Mouse (Mus musculus) heart, adult 2 months (tissue): ENCODE results near the gene Rps27. TPM values are rescaled to one million over a fixed set of nuclear protein-coding genes. Genes with fewer than 3 reads are reported as not detected.

Experiments used
- DNase-seq, 2 experiments: peaks; one replicate each; pipeline ENCODE4 v3.0.0; 2021
- H3K27ac ChIP-seq: fragments of 200-600 bp; 2 replicates; pipeline ENCODE4 v1.8.1; 2022
- H3K27me3 ChIP-seq: fragments of 200-500 bp; 2 replicates; pipeline ENCODE4 v1.6.1; 2012; ENCODE audit warnings: mild to moderate bottlenecking, low read length, inconsistent platforms, mixed read lengths; ENCODE audit not compliant: control insufficient read depth, insufficient read depth
- H3K36me3 ChIP-seq: fragments of 200-500 bp; 2 replicates; pipeline ENCODE4 v1.6.1; 2012; ENCODE audit warnings: low read length, inconsistent platforms; ENCODE audit not compliant: control insufficient read depth, insufficient read depth
- H3K4me1 ChIP-seq: fragments of 200-500 bp; 2 replicates; pipeline ENCODE4 v1.6.1; 2011; ENCODE audit warnings: low read length; ENCODE audit not compliant: control insufficient read depth, insufficient read depth
- H3K4me3 ChIP-seq: fragments of 200-600 bp; 2 replicates; pipeline ENCODE4 v1.8.1; 2022
- H3K79me2 ChIP-seq: fragments of 200-500 bp; replicated peaks from 2 replicates; pipeline ENCODE4 v1.6.1; 2012; ENCODE audit warnings: mild to moderate bottlenecking, inconsistent platforms, low read length, moderate library complexity, mixed read lengths; ENCODE audit not compliant: control insufficient read depth, insufficient read depth
- H3K9ac ChIP-seq: fragments of 200-500 bp; 2 replicates; pipeline ENCODE4 v1.6.1; 2012; ENCODE audit warnings: low read depth, mild to moderate bottlenecking, control low read depth, inconsistent platforms, low read length, mixed read lengths
- CTCF ChIP-seq: fragments of 200-600 bp; IDR thresholded peaks from 2 replicates; pipeline ENCODE4 v1.8.1; 2022; ENCODE audit warnings: antibody characterized with exemption, mild to moderate bottlenecking, moderate library complexity
- EP300 ChIP-seq: fragments of 200-500 bp; IDR thresholded peaks from 2 replicates; pipeline ENCODE4 v1.6.1; 2011; ENCODE audit warnings: low read depth, low read length, control low read depth; ENCODE audit not compliant: insufficient read depth
- POLR2A ChIP-seq: fragments of 200-500 bp; IDR thresholded peaks from 2 replicates; pipeline ENCODE4 v1.6.1; 2011; ENCODE audit warnings: mild to moderate bottlenecking, low read depth, low read length, control low read depth; ENCODE audit not compliant: insufficient read depth
- WGBS: fragments of 180-500 bp; shearing (Covaris S2); methylation state at CpG from one replicate; pipeline ENCODE4 v1.1.7; 2018; 5-methylcytosine and 5-hydroxymethylcytosine counted together
- intact Hi-C: fragments of 180-260 bp; cut with DNase I; formaldehyde crosslinking; loops from one replicate; pipeline ENCODE4 v1.15.1; 2025
- polyA plus RNA-seq: library from polyadenylated mRNA; depleted of rRNA; stranded (reverse); fragments of >200 nt; gene quantifications from 2 replicates; pipeline ENCODE4 v1.2.3, GENCODE M21; 2012
- total RNA-seq, 2 experiments: library from RNA; stranded (reverse); gene quantifications; 2 replicates each; pipeline ENCODE4 v1.2.3; 2021

Rps27 gene
- total and polyA plus RNA-seq, 3 experiments, result 696 to 1,280 (median 1,040) TPM

DNA sequence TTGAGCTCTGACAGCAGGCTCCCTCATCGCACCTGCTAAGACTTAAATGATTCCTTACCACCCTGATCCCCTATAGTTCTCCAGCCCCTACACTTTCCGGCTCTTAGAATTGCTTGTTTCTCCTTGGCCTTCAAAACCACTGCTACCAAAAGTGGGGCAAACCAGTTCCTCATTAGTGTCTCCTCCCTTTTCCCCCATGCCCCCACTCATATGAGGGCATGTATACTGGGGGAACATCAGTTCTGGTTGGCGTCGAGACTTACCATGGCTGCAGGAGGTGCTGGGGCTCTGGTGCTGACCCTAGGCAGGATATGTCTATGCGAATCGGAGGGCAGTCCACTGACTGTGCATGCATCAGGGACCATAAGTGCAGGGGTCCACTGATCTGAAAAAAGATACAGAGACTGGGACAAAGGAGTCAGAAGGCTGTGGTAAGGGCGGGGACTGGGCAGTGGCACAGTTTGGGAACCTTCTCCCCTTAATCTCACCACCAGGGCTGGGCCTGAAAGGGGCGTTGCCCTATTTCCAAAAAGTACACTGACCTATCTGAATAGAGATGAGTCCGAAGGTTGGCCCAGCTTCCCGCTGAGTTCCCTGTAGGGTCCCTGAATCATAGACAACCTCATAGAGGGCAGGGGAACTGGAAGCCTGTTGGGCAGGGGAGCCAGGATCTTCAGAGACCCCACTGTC, 28.4 kb upstream of the Rps27 start:
- no peaks in the 10 kb centered on the region for H3K36me3 ChIP-seq
- H3K4me1 ChIP-seq, result peaks cover 1% of the 10 kb centered on the region; the same call in 1 of the 2 replicates
- TF ChIP-seq CTCF, result no peak
- TF ChIP-seq POLR2A, result no peak
- TF ChIP-seq EP300, result no peak
- no peak overlapping the region for H3K4me3 ChIP-seq
- no peak for DNase-seq
- WGBS, result 87% methylated on average over 10 of the region's 10 CpGs
- no peaks in the 10 kb centered on the region for H3K27me3 ChIP-seq
- H3K27ac ChIP-seq, result no peak overlapping the region
- no peak overlapping the region for H3K9ac ChIP-seq
- H3K79me2 ChIP-seq, result no peaks in the 10 kb centered on the region
- intact Hi-C loops, result no loop called here

DNA sequence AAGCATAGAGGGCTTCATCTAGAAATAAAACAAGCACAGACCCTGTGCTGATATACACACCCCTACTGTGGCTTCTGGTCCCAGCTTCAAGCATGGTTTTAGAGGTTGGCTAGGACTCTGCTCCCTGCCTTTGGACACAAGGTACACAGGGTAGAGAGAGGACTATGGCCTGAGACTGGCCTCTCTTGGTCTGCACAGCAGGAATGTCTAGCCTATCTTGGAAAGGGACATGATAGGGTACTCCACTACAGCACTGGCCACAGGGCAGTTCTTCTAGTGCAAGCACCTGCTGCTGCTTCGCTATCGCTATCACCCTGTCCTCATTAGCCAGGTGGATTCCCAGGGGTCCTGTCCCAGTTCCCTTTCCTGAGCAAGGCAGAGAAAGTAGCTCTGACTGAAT, 27.8 kb upstream of the Rps27 start:
- no peak for DNase-seq
- no peak overlapping the region for H3K9ac ChIP-seq
- no peaks in the 10 kb centered on the region for H3K79me2 ChIP-seq
- WGBS, result 87% methylated on average over 2 of the region's 2 CpGs
- H3K4me3 ChIP-seq, result no peak overlapping the region
- H3K36me3 ChIP-seq, result no peaks in the 10 kb centered on the region
- H3K4me1 ChIP-seq, result peaks cover 1% of the 10 kb centered on the region; the same call in 1 of the 2 replicates
- no peaks in the 10 kb centered on the region for H3K27me3 ChIP-seq
- intact Hi-C loops, result no loop called here
- TF ChIP-seq CTCF (no peak), EP300 (no peak), POLR2A (no peak)
- H3K27ac ChIP-seq, result no peak overlapping the region

DNA sequence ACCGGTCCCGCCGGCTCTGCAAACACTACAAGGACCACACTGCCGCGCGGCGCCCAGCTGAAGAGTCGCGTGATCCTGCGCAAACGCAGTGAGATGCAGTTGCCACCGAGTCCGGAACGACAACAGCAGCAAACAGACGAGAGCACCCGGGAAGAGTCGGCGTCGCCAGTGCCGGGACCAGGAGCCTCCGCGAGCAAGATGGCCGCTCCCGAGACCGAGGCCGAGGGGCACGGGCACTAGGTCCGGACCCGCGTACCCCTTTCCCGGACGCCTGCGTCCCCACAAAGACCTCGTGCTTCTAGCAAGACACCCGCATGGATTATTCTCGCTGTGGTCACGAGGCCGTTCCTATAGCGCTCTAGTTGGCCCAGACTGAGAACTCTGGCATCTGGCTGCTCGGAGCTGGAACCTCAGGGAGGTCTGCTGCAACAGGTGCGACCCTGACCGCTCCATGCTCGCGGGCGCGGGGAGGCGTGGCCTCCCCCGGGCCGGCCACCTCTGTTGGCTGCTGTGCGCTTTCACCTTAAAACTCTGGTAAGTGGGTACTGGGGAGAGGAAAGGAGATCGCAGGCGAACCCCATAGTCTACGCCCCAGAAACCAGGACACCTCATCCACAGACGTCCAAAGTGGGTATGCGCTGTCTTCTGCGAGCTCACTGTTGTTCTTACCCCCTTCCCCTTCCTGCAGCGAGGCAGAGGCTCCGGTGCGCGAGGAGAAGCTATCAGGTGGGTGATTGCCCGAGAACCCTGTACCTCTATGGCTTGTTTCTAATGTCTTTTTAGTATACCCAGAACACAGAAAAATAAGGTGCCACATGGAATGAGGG, 18.3 kb upstream of the Rps27 start, which contains the start of gene Jtb:
Gene Jtb (plus strand): TSS at position 91 of the 827 bp plus-strand sequence.
- Histone ChIP-seq H3K27me3 (no peaks in the 10 kb centered on the region), H3K4me1 (peaks cover 1% of the 10 kb centered on the region; the same call in 1 of the 2 replicates), H3K9ac (peak within 1 kb of the TSS; percentile 82), H3K27ac (peak within 1 kb of the TSS; percentile 90), H3K36me3 (no peaks in the 10 kb centered on the region), H3K79me2 (no peaks in the 10 kb centered on the region), H3K4me3 (peak within 1 kb of the TSS; percentile 73)
- TF ChIP-seq EP300 (peak; percentile 79), CTCF (0 out of 2 replicates have a peak, but pooled peaks have one; percentile 16), POLR2A (peak; percentile 91)
- intact Hi-C loops, result loop anchor here (2.0 kb wide), 1 partner anchor 23 kb away; the partner anchor contains the start of gene Crtc2
- WGBS, result under 1% methylated on average over 61 of the region's 61 CpGs
- DNase-seq, result peak; percentile 90 to 95

DNA sequence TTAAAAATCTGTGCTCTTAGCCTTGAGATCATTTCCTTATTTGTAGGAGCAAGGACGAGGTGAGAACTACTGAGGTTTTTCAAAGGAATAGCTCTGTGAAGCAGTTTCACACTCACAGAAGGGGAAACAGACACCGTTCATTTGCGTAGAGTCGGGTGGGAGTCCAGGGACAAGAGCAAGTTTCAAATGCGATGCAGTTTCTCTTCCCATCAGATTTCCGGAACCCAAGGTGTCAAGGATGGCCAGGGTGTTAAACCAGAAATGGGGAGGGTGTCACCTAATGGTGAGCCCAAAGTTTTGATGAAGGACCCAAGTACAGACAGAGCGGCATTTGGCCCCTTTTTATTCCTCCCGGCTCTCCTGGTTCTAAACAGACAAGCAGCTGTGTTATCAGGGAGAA, 17.6 kb upstream of the Rps27 start:
- Histone ChIP-seq H3K9ac (peak overlapping the region; percentile 35), H3K4me1 (peaks cover 1% of the 10 kb centered on the region; the same call in 1 of the 2 replicates), H3K4me3 (peak overlapping the region; percentile 73), H3K27ac (peak overlapping the region; percentile 90), H3K36me3 (no peaks in the 10 kb centered on the region), H3K27me3 (no peaks in the 10 kb centered on the region), H3K79me2 (no peaks in the 10 kb centered on the region)
- WGBS, result 10% methylated on average over 8 of the region's 8 CpGs
- intact Hi-C loops, result loop anchor here (2.0 kb wide), 1 partner anchor 24 kb away; the partner anchor contains the start of gene Crtc2
- TF ChIP-seq EP300 (no peak), POLR2A (no peak)
- DNase-seq, result no peak

DNA sequence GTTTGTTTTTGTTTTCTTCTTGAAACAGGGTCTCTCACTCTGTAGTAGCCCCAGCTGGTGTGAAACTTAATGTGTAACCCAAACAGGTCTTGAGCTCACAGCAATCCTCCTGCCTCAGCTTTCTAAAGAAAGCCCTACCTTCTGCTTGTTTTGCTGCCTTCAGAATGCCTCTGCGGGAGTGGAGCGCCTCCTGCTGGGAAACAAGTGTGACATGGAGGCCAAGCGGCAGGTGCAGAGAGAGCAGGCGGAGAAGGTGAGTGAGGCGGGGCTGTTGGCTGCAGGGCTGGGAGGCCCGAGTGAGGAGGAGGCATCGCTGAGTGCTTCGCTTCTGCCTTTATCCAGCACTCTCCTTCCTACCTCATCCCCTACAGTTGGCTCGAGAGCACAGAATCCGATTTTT, 10.9 kb upstream of the Rps27 start:
- H3K27me3 ChIP-seq, result no peaks in the 10 kb centered on the region
- no peak overlapping the region for H3K4me3 ChIP-seq
- H3K4me1 ChIP-seq, result peaks cover 3% of the 10 kb centered on the region
- H3K79me2 ChIP-seq, result no peaks in the 10 kb centered on the region
- 80% methylated on average over 10 of the region's 10 CpGs for WGBS
- H3K36me3 ChIP-seq, result no peaks in the 10 kb centered on the region
- TF ChIP-seq POLR2A (no peak), EP300 (no peak), CTCF (no peak)
- DNase-seq, result no peak
- H3K27ac ChIP-seq, result no peak overlapping the region
- intact Hi-C loops, result loop anchor here (5.0 kb wide), 1 partner anchor 243 kb away; the partner anchor contains the start of gene Npr1
- no peak overlapping the region for H3K9ac ChIP-seq
